Mouse (Mus musculus): Measurements from ENCODE around the gene Fam107b.

- TF ChIP-seq HCFC1 (IDR thresholded peaks at IDR 0.05; ENCODE audit: borderline replicate concordance, insufficient read depth, low read length) (no peak), ZC3H11A (IDR thresholded peaks at IDR 0.05; ENCODE audit: borderline replicate concordance, low read depth, low read length) (no peak)
Measured at GRCm38 (mm10) chr2:3623981-3624584, 53.8 kb downstream of the Fam107b start.
